In genomic region chr7:39847914-39848782, GRCm38 (mm10) we compare ENCODE assay signal across 9 mouse cellular contexts.
DNase-seq lines count a peak whose midpoint lies in the region; ATAC-seq and TF ChIP-seq lines count a peak whose summit lies in the region.
"Had no signal": no experiment of that assay in that cellular context is flagged by ENCODE, and none has a peak within 500 bp of the region (broad histone marks: within the 10 kb centered on the region; RNA-seq: fewer than 3 reads in every experiment).

No protein-coding gene starts in this region.

- no peak overlapping the region for H3K4me2 ChIP-seq in embryonic facial prominence, embryonic 11.5 days (ENCODE audit: low read depth, low read length)
- no peak overlapping the region for H3K4me2 ChIP-seq in hindbrain, embryonic 11.5 days (replicated peaks; ENCODE audit: low read depth, low read length)
- H3K4me2 ChIP-seq: embryonic facial prominence, embryonic 13.5 days had no signal

- no peaks in the 10 kb centered on the region for H3K27me3 ChIP-seq in E14TG2a.4 (ENCODE audit: insufficient read depth, low read length)
- H3K27me3 ChIP-seq in embryonic facial prominence, embryonic 11.5 days (ENCODE audit: control insufficient read depth, insufficient read depth, low read length): no peaks in the 10 kb centered on the region
- no peaks in the 10 kb centered on the region for H3K27me3 ChIP-seq in hindbrain, embryonic 11.5 days (ENCODE audit: control insufficient read depth, insufficient read depth, low read length)
- H3K27me3 ChIP-seq in splenic B cell, adult 2 months (ENCODE audit: control insufficient read depth, insufficient read depth, low read length, poor library complexity, severe bottlenecking): no peaks in the 10 kb centered on the region
- H3K27me3 ChIP-seq: embryonic facial prominence, embryonic 13.5 days had no signal

- WGBS in embryonic facial prominence, embryonic 11.5 days: 54% methylated on average over 7 of the region's 7 CpGs
- WGBS in hindbrain, embryonic 11.5 days: 56% methylated on average over 7 of the region's 7 CpGs

- no peaks in the 10 kb centered on the region for H3K9me3 ChIP-seq in E14TG2a.4 (ENCODE audit: low read length)
- no peaks in the 10 kb centered on the region for H3K9me3 ChIP-seq in embryonic facial prominence, embryonic 11.5 days (replicated peaks; ENCODE audit: control insufficient read depth, low read length)
- H3K9me3 ChIP-seq in hindbrain, embryonic 11.5 days (ENCODE audit: control insufficient read depth, low read length): no peaks in the 10 kb centered on the region
- H3K9me3 ChIP-seq: embryonic facial prominence, embryonic 13.5 days had no signal

- no peak overlapping the region for H3K4me3 ChIP-seq in E14TG2a.4 (replicated peaks; ENCODE audit: low read length)
- H3K4me3 ChIP-seq in embryonic facial prominence, embryonic 11.5 days (ENCODE audit: low read depth, low read length): no peak overlapping the region
- no peak overlapping the region for H3K4me3 ChIP-seq in hindbrain, embryonic 11.5 days (ENCODE audit: low read depth, low read length)
- H3K4me3 ChIP-seq: embryonic facial prominence, embryonic 13.5 days had no signal

- no peaks in the 10 kb centered on the region for H3K36me3 ChIP-seq in E14TG2a.4 (ENCODE audit: insufficient read depth, low read length)
- H3K36me3 ChIP-seq in embryonic facial prominence, embryonic 11.5 days (replicated peaks; ENCODE audit: control insufficient read depth, insufficient read depth, low read depth, low read length): no peaks in the 10 kb centered on the region
- no peaks in the 10 kb centered on the region for H3K36me3 ChIP-seq in hindbrain, embryonic 11.5 days (ENCODE audit: control insufficient read depth, insufficient read depth, low read length)
- no peaks in the 10 kb centered on the region for H3K36me3 ChIP-seq in splenic B cell, adult 2 months (ENCODE audit: control insufficient read depth, insufficient read depth, low read length, poor library complexity, severe bottlenecking)
- H3K36me3 ChIP-seq: embryonic facial prominence, embryonic 13.5 days had no signal

- H3K9ac ChIP-seq in embryonic facial prominence, embryonic 11.5 days (replicated peaks; ENCODE audit: low read length): no peak overlapping the region
- H3K9ac ChIP-seq in hindbrain, embryonic 11.5 days (ENCODE audit: low read depth, low read length): no peak overlapping the region
- H3K9ac ChIP-seq: embryonic facial prominence, embryonic 13.5 days had no signal

- H3K27ac ChIP-seq in embryonic facial prominence, embryonic 11.5 days (replicated peaks; ENCODE audit: low read depth, low read length): no peak overlapping the region
- H3K27ac ChIP-seq in hindbrain, embryonic 11.5 days (ENCODE audit: low read depth, low read length): no peak overlapping the region
- H3K27ac ChIP-seq: embryonic facial prominence, embryonic 13.5 days had no signal

- TF ChIP-seq CTCF in E14TG2a.4 (conservative IDR thresholded peaks at IDR 0.05; ENCODE audit: low read length): peak; percentile 45

- peak; percentile 55 to 91 for DNase-seq in adrenal gland, adult (ENCODE audit: inconsistent age in 2 of 2, low spot score in 1 of 2)
- DNase-seq in embryonic facial prominence, embryonic 11.5 days (ENCODE audit: low spot score): peak; percentile 81
- DNase-seq in hindbrain, embryonic 11.5 days (ENCODE audit: low spot score): peak; percentile 62
- DNase-seq in layer of hippocampus, adult 8-10 months (ENCODE audit: low spot score in 2 of 2): peak; percentile 40 to 68
- peak; percentile 71 for DNase-seq in mesoderm, embryonic 11.5 days (ENCODE audit: low read depth, low spot score)
- peak; percentile 10 for DNase-seq in splenic B cell, adult 2 months (ENCODE audit: low read depth, low spot score)
- DNase-seq in T-cell, adult 2 months (ENCODE audit: low spot score): no peak

- H3K4me1 ChIP-seq in E14TG2a.4 (replicated peaks; ENCODE audit: low read depth, low read length): no peaks in the 10 kb centered on the region
- H3K4me1 ChIP-seq in embryonic facial prominence, embryonic 11.5 days (ENCODE audit: control insufficient read depth, insufficient read depth, low read length): no peaks in the 10 kb centered on the region
- no peaks in the 10 kb centered on the region for H3K4me1 ChIP-seq in hindbrain, embryonic 11.5 days (replicated peaks; ENCODE audit: control insufficient read depth, insufficient read depth, low read length)
- H3K4me1 ChIP-seq: embryonic facial prominence, embryonic 13.5 days had no signal

- ATAC-seq in embryonic facial prominence, embryonic 11.5 days (replicated peaks; ENCODE audit: insufficient number of reproducible peaks, low FRiP score, low TSS enrichment, low read depth): no peak
- peak; percentile 63; the same call in 1 of the 2 replicates for ATAC-seq in hindbrain, embryonic 11.5 days (ENCODE audit: low FRiP score)
